Mouse (Mus musculus): ENCODE measurements around the gene Atg13. TPM values are rescaled to one million over a fixed set of nuclear protein-coding genes. Genes with fewer than 3 reads are reported as not detected.

Gene Atg13
- total and polyA plus RNA-seq, 2 experiments, result 10.3 to 33.6 TPM

DNA sequence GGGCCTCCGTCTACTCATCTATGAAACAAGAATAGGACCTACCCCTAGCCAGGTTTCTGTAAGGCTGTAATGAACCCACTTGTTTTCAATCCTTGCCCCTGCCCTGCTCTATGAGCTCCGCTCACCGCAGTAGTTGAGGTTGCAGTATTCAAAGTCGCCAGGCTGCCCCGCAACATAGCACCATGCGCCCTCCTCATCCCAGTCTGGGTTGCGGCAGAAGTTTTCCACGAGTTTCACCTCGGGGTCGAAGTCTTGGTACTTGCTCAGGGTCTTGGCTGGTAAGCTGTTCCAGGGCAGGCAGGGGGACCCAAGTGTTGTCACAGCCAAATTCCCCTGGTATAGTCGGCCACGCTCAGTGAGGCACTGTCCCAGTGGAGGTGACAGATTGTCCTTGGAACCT is 80.0 kb downstream of the Atg13 start:
- H3K36me3 ChIP-seq (ENCODE audit: control insufficient read depth, insufficient read depth, low read length), result peaks cover 55% of the 10 kb centered on the region
- H3K4me3 ChIP-seq (ENCODE audit: insufficient read depth, low read depth, low read length), result no peak overlapping the region
- 84% methylated on average over 12 of the region's 12 CpGs for WGBS
- 0 out of 2 replicates have a peak, but pooled peaks have one; percentile 4 for TF ChIP-seq POLR2A (IDR thresholded peaks at IDR 0.05; ENCODE audit: extremely low read depth, insufficient read depth, low read length)
- TF ChIP-seq CTCF (IDR thresholded peaks at IDR 0.05; ENCODE audit: low read depth, low read length), result no peak
- H3K27me3 ChIP-seq (ENCODE audit: control insufficient read depth, insufficient read depth, low read length), result no peaks in the 10 kb centered on the region
- peak overlapping the region; percentile 41 for H3K9ac ChIP-seq (ENCODE audit: low read depth, low read length)
- H3K27ac ChIP-seq (replicated peaks; ENCODE audit: insufficient read depth, low read depth, low read length), result peak overlapping the region; percentile 20; the same call in 1 of the 2 replicates
- H3K4me1 ChIP-seq (ENCODE audit: control insufficient read depth, insufficient read depth, low read length), result peaks cover 38% of the 10 kb centered on the region
- DNase-seq (ENCODE audit: extremely low read depth, low read depth, low spot score), result no peak
- peaks cover 9% of the 10 kb centered on the region; the same call in 1 of the 2 replicates for H3K79me2 ChIP-seq (ENCODE audit: control insufficient read depth, insufficient read depth, low read length)

DNA sequence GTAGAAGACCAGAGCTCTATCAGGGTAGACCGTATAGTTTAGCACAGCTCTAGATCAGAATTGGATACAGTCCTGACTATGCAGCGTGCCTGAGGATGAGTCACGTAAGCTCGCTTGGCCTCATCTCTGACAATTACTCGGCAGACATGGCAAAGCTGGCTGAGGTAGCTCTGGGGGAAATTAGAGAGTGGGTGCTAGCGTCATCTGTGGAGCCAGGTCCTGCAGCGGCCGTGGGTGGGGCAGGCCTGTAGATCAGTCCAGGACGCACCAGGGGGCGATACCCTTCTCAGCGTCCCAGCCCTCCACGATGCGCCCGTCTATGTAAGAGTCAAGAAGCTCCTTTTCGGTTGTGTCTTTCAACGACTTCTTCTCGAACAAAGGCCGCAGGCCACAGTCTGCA is 80.7 kb downstream of the Atg13 start:
- no peak overlapping the region for H3K9ac ChIP-seq (ENCODE audit: low read depth, low read length)
- WGBS, result 80% methylated on average over 18 of the region's 18 CpGs
- 0 out of 2 replicates have a peak, but pooled peaks cover 5% of the 10 kb centered on the region for H3K79me2 ChIP-seq (ENCODE audit: control insufficient read depth, insufficient read depth, low read length)
- peaks cover 38% of the 10 kb centered on the region for H3K4me1 ChIP-seq (ENCODE audit: control insufficient read depth, insufficient read depth, low read length)
- peaks cover 60% of the 10 kb centered on the region for H3K36me3 ChIP-seq (ENCODE audit: control insufficient read depth, insufficient read depth, low read length)
- no peak for DNase-seq (ENCODE audit: extremely low read depth, low read depth, low spot score)
- TF ChIP-seq CTCF (IDR thresholded peaks at IDR 0.05; ENCODE audit: low read depth, low read length) (no peak), POLR2A (IDR thresholded peaks at IDR 0.05; ENCODE audit: extremely low read depth, insufficient read depth, low read length) (no peak)
- H3K4me3 ChIP-seq (ENCODE audit: insufficient read depth, low read depth, low read length), result no peak overlapping the region
- no peaks in the 10 kb centered on the region for H3K27me3 ChIP-seq (ENCODE audit: control insufficient read depth, insufficient read depth, low read length)
- no peak overlapping the region for H3K27ac ChIP-seq (replicated peaks; ENCODE audit: insufficient read depth, low read depth, low read length)

DNA sequence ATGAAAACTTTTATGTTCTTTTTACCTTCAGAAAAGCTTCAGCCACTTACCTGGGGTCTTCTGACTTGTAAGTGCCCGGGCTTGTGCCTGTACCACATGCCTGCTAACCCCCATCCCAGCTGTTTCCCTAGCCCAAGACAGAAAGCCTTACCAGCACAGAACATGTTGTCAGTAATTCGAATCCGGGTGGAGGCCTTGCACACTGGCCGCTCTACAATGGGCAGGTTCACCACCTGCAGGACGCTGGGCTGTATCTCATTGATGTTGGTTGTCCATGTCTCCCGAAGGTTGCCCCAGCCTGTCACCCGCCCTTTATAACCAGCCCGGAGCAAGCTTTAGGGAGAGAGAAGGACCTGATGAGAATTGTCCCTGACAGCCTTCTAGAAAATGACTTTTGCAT is 82.2 kb downstream of the Atg13 start:
- H3K9ac ChIP-seq (ENCODE audit: low read depth, low read length), result no peak overlapping the region
- peaks cover 33% of the 10 kb centered on the region for H3K4me1 ChIP-seq (ENCODE audit: control insufficient read depth, insufficient read depth, low read length)
- 0 out of 2 replicates have a peak, but pooled peaks cover 4% of the 10 kb centered on the region for H3K79me2 ChIP-seq (ENCODE audit: control insufficient read depth, insufficient read depth, low read length)
- H3K27me3 ChIP-seq (ENCODE audit: control insufficient read depth, insufficient read depth, low read length), result no peaks in the 10 kb centered on the region
- TF ChIP-seq CTCF (IDR thresholded peaks at IDR 0.05; ENCODE audit: low read depth, low read length) (no peak), POLR2A (IDR thresholded peaks at IDR 0.05; ENCODE audit: extremely low read depth, insufficient read depth, low read length) (no peak)
- no peak for DNase-seq (ENCODE audit: extremely low read depth, low read depth, low spot score)
- no peak overlapping the region for H3K4me3 ChIP-seq (ENCODE audit: insufficient read depth, low read depth, low read length)
- H3K36me3 ChIP-seq (ENCODE audit: control insufficient read depth, insufficient read depth, low read length), result peaks cover 75% of the 10 kb centered on the region
- WGBS, result 87% methylated on average over 8 of the region's 8 CpGs
- no peak overlapping the region for H3K27ac ChIP-seq (replicated peaks; ENCODE audit: insufficient read depth, low read depth, low read length)

DNA sequence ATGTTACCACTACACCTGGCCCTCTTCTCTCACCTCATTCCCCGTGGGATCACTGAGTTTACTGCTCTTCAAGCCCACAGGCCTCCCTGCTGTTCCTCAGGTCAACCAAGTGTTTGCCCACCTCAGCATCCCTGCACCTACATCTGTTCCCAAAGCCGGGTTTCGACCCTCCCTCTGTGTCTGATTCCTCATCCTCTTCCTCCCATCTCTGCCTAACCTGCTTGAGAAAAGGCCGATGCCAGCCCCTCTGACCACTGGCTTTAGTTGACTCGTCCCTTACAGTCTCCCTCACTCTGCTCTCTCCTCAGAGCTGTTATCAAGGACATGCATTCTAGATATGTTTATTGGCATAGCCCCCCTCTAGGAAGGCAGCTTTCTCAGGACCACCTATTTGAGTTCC is 82.9 kb downstream of the Atg13 start:
- Histone ChIP-seq H3K79me2 (ENCODE audit: control insufficient read depth, insufficient read depth, low read length) (no peaks in the 10 kb centered on the region), H3K4me3 (ENCODE audit: insufficient read depth, low read depth, low read length) (no peak overlapping the region), H3K27me3 (ENCODE audit: control insufficient read depth, insufficient read depth, low read length) (no peaks in the 10 kb centered on the region), H3K36me3 (ENCODE audit: control insufficient read depth, insufficient read depth, low read length) (peaks cover 75% of the 10 kb centered on the region), H3K4me1 (ENCODE audit: control insufficient read depth, insufficient read depth, low read length) (peaks cover 27% of the 10 kb centered on the region), H3K27ac (replicated peaks; ENCODE audit: insufficient read depth, low read depth, low read length) (no peak overlapping the region), H3K9ac (ENCODE audit: low read depth, low read length) (0 out of 2 replicates have a peak overlapping the region, but pooled peaks have one; percentile 8)
- DNase-seq (ENCODE audit: extremely low read depth, low read depth, low spot score), result no peak
- TF ChIP-seq CTCF (IDR thresholded peaks at IDR 0.05; ENCODE audit: low read depth, low read length), result no peak
- TF ChIP-seq POLR2A (IDR thresholded peaks at IDR 0.05; ENCODE audit: extremely low read depth, insufficient read depth, low read length), result no peak
- 72% methylated on average over 5 of the region's 5 CpGs for WGBS

Other genes starting within 250 kb of the Atg13 start
- 12.9 and 14.9 TPM in 2 replicates for gene Ckap5, start 183.8 kb downstream of the Atg13 start, total RNA-seq (2014; rRNA removed)
- 1.9 TPM in 2 replicates for gene Ckap5, start 183.8 kb downstream of the Atg13 start, polyA plus RNA-seq (2012; rRNA removed)
- gene F2, start 74.2 kb downstream of the Atg13 start, total RNA-seq (2014; rRNA removed), result 1,668 and 1,838 TPM in 2 replicates
- 2,018 and 2,057 TPM in 2 replicates for gene F2, start 74.2 kb downstream of the Atg13 start, polyA plus RNA-seq (2012; rRNA removed)
- gene Zfp408, start 60.8 kb downstream of the Atg13 start, total RNA-seq (2014; rRNA removed), result 2.2 and 2.8 TPM in 2 replicates
- 3.8 and 6.6 TPM in 2 replicates for gene Zfp408, start 60.8 kb downstream of the Atg13 start, polyA plus RNA-seq (2012; rRNA removed)
- gene Arhgap1, start 60.7 kb downstream of the Atg13 start, total RNA-seq (2014; rRNA removed), result 6.5 and 8.8 TPM in 2 replicates
- 12.9 and 18.7 TPM in 2 replicates for gene Arhgap1, start 60.7 kb downstream of the Atg13 start, polyA plus RNA-seq (2012; rRNA removed)
- 19.5 and 22.8 TPM in 2 replicates for gene Harbi1, start 276 bp upstream of the Atg13 start, total RNA-seq (2014; rRNA removed)
- 5.0 and 6.6 TPM in 2 replicates for gene Harbi1, start 276 bp upstream of the Atg13 start, polyA plus RNA-seq (2012; rRNA removed)
- 11.3 and 12.4 TPM in 2 replicates for gene Ambra1, start 19.6 kb upstream of the Atg13 start, total RNA-seq (2014; rRNA removed)
- gene Ambra1, start 19.6 kb upstream of the Atg13 start, polyA plus RNA-seq (2012; rRNA removed), result 10.4 and 11.0 TPM in 2 replicates
- 0.13 TPM in 1 of 2 replicates, not detected in the other for gene Chrm4, start 216.7 kb upstream of the Atg13 start, total RNA-seq (2014; rRNA removed)
- gene Chrm4, start 216.7 kb upstream of the Atg13 start, polyA plus RNA-seq (2012; rRNA removed), result not detected in 2 replicates
- not detected in 2 replicates for gene Mdk, start 221.7 kb upstream of the Atg13 start, total RNA-seq (2014; rRNA removed)
- 0.50 and 0.56 TPM in 2 replicates for gene Mdk, start 221.7 kb upstream of the Atg13 start, polyA plus RNA-seq (2012; rRNA removed)
- gene Gm9821, start 235.1 kb upstream of the Atg13 start, total RNA-seq (2014; rRNA removed), result not detected in 2 replicates
- gene Gm9821, start 235.1 kb upstream of the Atg13 start, polyA plus RNA-seq (2012; rRNA removed), result not detected in 2 replicates

Data from liver, adult 2 months (tissue).